Comparison of ENCODE assay signal across 24 mouse cellular contexts in genomic region chr11:19599433-19599832, GRCm38 (mm10).
"Had no signal": no experiment of that assay in that cellular context is flagged by ENCODE, and none has a peak within 500 bp of the region (broad histone marks: within the 10 kb centered on the region; RNA-seq: fewer than 3 reads in every experiment).

No protein-coding gene starts in this region.

- H3K27ac ChIP-seq: kidney, postnatal 0 days; layer of hippocampus, adult 2 months; limb, embryonic 10.5 days; limb, embryonic 13.5 days; liver, embryonic 12.5 days; liver, embryonic 15.5 days; lung, embryonic 15.5 days; midbrain, embryonic 12.5 days; neural tube, embryonic 13.5 days; stomach, postnatal 0 days had no signal

- H3K9ac ChIP-seq: limb, embryonic 13.5 days; liver, embryonic 12.5 days; liver, embryonic 15.5 days; lung, embryonic 15.5 days; midbrain, embryonic 12.5 days; neural tube, embryonic 13.5 days had no signal

- H3K27me3 ChIP-seq: limb, embryonic 13.5 days; liver, embryonic 12.5 days; liver, embryonic 15.5 days; lung, embryonic 15.5 days; megakaryocyte, embryonic 14.5 days; midbrain, embryonic 12.5 days; neural tube, embryonic 13.5 days had no signal

- DNase-seq: kidney, postnatal 25 days; layer of hippocampus, adult 9-11 months; liver; lung, adult 18-20 months; lung, postnatal 10 days; lung, postnatal 36 days; retina, postnatal 1 day; right cerebral cortex, postnatal 14 days; right cerebral cortex, postnatal 4 days; thymus, adult 2 months; thymus, postnatal 14 days; thymus, postnatal 4 days had no signal

- H3K4me1 ChIP-seq: liver, embryonic 12.5 days; liver, embryonic 15.5 days; megakaryocyte, embryonic 14.5 days; midbrain, embryonic 12.5 days; neural tube, embryonic 13.5 days had no signal

- H3K9me3 ChIP-seq: limb, embryonic 10.5 days; limb, embryonic 13.5 days; liver, embryonic 12.5 days; liver, embryonic 15.5 days; lung, embryonic 15.5 days; midbrain, embryonic 12.5 days; neural tube, embryonic 13.5 days had no signal

- H3K4me2 ChIP-seq: limb, embryonic 13.5 days; liver, embryonic 12.5 days; liver, embryonic 15.5 days; lung, embryonic 15.5 days; midbrain, embryonic 12.5 days; neural tube, embryonic 13.5 days had no signal

- H3K4me3 ChIP-seq: layer of hippocampus, adult 2 months; limb, embryonic 10.5 days; limb, embryonic 13.5 days; liver, embryonic 12.5 days; liver, embryonic 15.5 days; lung, embryonic 15.5 days; megakaryocyte, embryonic 14.5 days; midbrain, embryonic 12.5 days; myocyte; neural tube, embryonic 13.5 days had no signal

- ATAC-seq: liver, embryonic 12.5 days had no signal

- H3K36me3 ChIP-seq: limb, embryonic 10.5 days; limb, embryonic 13.5 days; liver, embryonic 12.5 days; liver, embryonic 15.5 days; lung, embryonic 15.5 days; midbrain, embryonic 12.5 days; neural tube, embryonic 13.5 days had no signal
